Mouse (Mus musculus): ENCODE measurements at regions not wholly inside any gene's neighbourhood (a gene's known extent, or its start where the extent isn't known, plus 50 kb on each side); places are given as distances from the start of the nearest gene placed in this dataset.
A peak's percentile ranks its signal among the peaks of the same experiment; 100 is the strongest.

GRCm38 (mm10) chr16:77328049-77328448, 273.8 kb downstream of the Gm11146 start:
- Histone ChIP-seq H3K27ac (peak overlapping the region; percentile 94; the same call in 1 of the 2 replicates), H3K9me3 (no peaks in the 10 kb centered on the region), H3K27me3 (ENCODE audit: insufficient read depth, poor library complexity, severe bottlenecking) (no peaks in the 10 kb centered on the region), H3K4me3 (no peak overlapping the region), H3K4me1 (peaks cover 8% of the 10 kb centered on the region; the same call in 1 of the 2 replicates), H3K36me3 (peaks cover 4% of the 10 kb centered on the region; the same call in 1 of the 2 replicates)
- WGBS, result 52% methylated on average over 5 of the region's 5 CpGs
- no peak for DNase-seq (ENCODE audit: low spot score)

GRCm38 (mm10) chr16:77322338-77322737, 279.6 kb downstream of the Gm11146 start:
- DNase-seq (ENCODE audit: low spot score), result no peak
- Histone ChIP-seq H3K36me3 (no peaks in the 10 kb centered on the region), H3K4me1 (no peaks in the 10 kb centered on the region), H3K9me3 (no peaks in the 10 kb centered on the region), H3K27me3 (ENCODE audit: insufficient read depth, poor library complexity, severe bottlenecking) (no peaks in the 10 kb centered on the region), H3K27ac (no peak overlapping the region), H3K4me3 (no peak overlapping the region)
- 55% methylated on average over 5 of the region's 5 CpGs for WGBS

- Histone ChIP-seq H3K9me3 (no peaks in the 10 kb centered on the region), H3K4me3 (no peak overlapping the region), H3K36me3 (no peaks in the 10 kb centered on the region), H3K4me1 (no peaks in the 10 kb centered on the region), H3K27me3 (ENCODE audit: insufficient read depth, poor library complexity, severe bottlenecking) (no peaks in the 10 kb centered on the region), H3K27ac (no peak overlapping the region)
- WGBS, result 76% methylated on average over 1 of the region's 1 CpGs
- DNase-seq (ENCODE audit: low spot score), result no peak
These were observed 283.7 kb downstream of the Gm11146 start for GRCm38 (mm10) chr16:77318150-77318549.

DNA sequence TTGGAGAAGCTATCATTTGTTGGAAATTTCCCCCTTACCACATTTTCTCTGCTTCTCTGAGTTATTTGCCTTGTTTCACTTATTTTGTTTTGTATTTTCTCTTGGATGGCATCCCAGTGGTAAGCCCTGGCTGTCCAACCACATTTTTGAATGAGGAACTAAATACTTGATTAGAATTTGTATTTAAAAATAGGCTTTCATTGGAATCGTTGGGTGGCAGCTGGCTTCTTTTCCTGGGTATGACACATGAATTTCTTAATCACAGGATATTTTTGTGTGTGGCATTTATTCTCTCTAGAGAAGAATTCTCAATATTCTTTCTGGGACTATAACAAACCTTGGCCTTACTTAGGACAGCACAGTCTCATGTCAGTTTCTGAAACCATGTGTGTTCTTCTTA, 286.5 kb downstream of the Gm11146 start:
- 75% methylated on average over 1 of the region's 1 CpGs for WGBS
- H3K27ac ChIP-seq, result no peak overlapping the region
- no peaks in the 10 kb centered on the region for H3K4me1 ChIP-seq
- H3K4me3 ChIP-seq, result no peak overlapping the region
- no peaks in the 10 kb centered on the region for H3K36me3 ChIP-seq
- no peaks in the 10 kb centered on the region for H3K9me3 ChIP-seq
- DNase-seq (ENCODE audit: low spot score), result no peak
- no peaks in the 10 kb centered on the region for H3K27me3 ChIP-seq (ENCODE audit: insufficient read depth, poor library complexity, severe bottlenecking)

DNA sequence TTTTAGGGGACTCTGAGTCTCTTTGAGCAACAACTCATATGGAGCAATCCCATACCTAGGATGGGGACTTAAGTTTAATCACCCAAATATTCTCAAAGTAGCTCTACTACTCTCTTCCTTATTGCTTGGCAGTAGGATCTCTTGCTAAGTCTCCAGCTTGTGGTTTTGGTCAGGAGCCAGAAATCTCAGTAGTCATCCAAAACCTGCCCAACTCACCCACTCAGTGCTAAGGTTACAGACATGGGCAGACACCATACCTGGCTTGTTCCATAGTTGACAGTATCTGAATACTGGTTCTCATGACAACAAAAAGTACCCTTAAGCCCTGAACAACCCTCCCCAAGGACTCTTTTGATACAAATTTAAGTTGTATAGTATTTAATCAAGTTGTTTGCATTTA, 288.7 kb downstream of the Gm11146 start:
- no peak for DNase-seq (ENCODE audit: low spot score)
- Histone ChIP-seq H3K27ac (no peak overlapping the region), H3K36me3 (no peaks in the 10 kb centered on the region), H3K4me3 (no peak overlapping the region), H3K4me1 (no peaks in the 10 kb centered on the region), H3K27me3 (ENCODE audit: insufficient read depth, poor library complexity, severe bottlenecking) (no peaks in the 10 kb centered on the region), H3K9me3 (no peaks in the 10 kb centered on the region)

GRCm38 (mm10) chr16:77301270-77302171, 288.0 kb downstream of the Usp25 start:
- Histone ChIP-seq H3K4me3 (no peak overlapping the region), H3K36me3 (no peaks in the 10 kb centered on the region), H3K4me1 (no peaks in the 10 kb centered on the region), H3K27ac (no peak overlapping the region), H3K27me3 (ENCODE audit: insufficient read depth, poor library complexity, severe bottlenecking) (no peaks in the 10 kb centered on the region), H3K9me3 (no peaks in the 10 kb centered on the region)
- no peak for DNase-seq (ENCODE audit: low spot score)
- 69% methylated on average over 6 of the region's 6 CpGs for WGBS

DNA sequence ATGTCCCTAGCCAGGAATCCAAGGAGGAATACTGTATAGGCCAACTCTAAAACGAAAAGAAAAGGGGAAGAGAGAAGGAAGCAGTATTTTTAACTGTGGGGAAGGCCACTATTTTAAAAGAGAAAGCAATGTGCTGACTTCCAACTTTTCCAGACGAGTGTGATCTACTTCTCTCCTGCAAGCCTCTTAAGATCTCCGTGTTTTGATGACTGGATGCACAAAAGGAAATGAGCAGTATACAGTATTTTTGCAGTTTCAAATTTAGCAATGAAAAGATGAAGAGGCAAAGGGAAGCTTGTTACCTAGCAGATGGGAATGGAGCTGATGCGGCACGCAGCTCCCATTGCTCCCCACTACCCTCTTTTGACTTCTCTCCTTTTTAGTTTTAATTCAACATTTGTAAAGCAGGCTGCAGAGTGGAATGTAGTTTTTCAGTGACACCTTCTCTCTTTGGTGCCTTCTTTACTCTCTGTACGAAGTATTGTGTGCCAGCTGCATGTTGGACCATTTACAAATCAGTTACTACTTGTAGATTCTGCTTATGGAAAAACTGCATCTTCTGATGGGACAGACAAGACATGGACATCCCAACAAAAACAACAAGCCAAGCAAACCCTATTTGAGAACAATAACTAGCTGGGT, 287.2 kb downstream of the Usp25 start:
- no peaks in the 10 kb centered on the region for H3K36me3 ChIP-seq
- H3K9me3 ChIP-seq, result no peaks in the 10 kb centered on the region
- 72% methylated on average over 6 of the region's 6 CpGs for WGBS
- no peaks in the 10 kb centered on the region for H3K27me3 ChIP-seq (ENCODE audit: insufficient read depth, poor library complexity, severe bottlenecking)
- H3K27ac ChIP-seq, result no peak overlapping the region
- no peak for DNase-seq (ENCODE audit: low spot score)
- H3K4me1 ChIP-seq, result no peaks in the 10 kb centered on the region
- no peak overlapping the region for H3K4me3 ChIP-seq

- Histone ChIP-seq H3K36me3 (no peaks in the 10 kb centered on the region), H3K27ac (no peak overlapping the region), H3K9me3 (no peaks in the 10 kb centered on the region), H3K4me1 (no peaks in the 10 kb centered on the region), H3K4me3 (no peak overlapping the region), H3K27me3 (ENCODE audit: insufficient read depth, poor library complexity, severe bottlenecking) (no peaks in the 10 kb centered on the region)
- no peak for DNase-seq (ENCODE audit: low spot score)
- 90% methylated on average over 4 of the region's 4 CpGs for WGBS
These were observed 282.3 kb downstream of the Usp25 start for GRCm38 (mm10) chr16:77295574-77296355.

GRCm38 (mm10) chr16:77292317-77292771, 278.8 kb downstream of the Usp25 start:
- H3K4me3 ChIP-seq, result no peak overlapping the region
- no peak overlapping the region for H3K27ac ChIP-seq
- H3K9me3 ChIP-seq, result no peaks in the 10 kb centered on the region
- H3K36me3 ChIP-seq, result no peaks in the 10 kb centered on the region
- no peak for DNase-seq (ENCODE audit: low spot score)
- no peaks in the 10 kb centered on the region for H3K4me1 ChIP-seq
- WGBS, result 83% methylated on average over 2 of the region's 2 CpGs
- no peaks in the 10 kb centered on the region for H3K27me3 ChIP-seq (ENCODE audit: insufficient read depth, poor library complexity, severe bottlenecking)

- no peak for DNase-seq (ENCODE audit: low spot score)
- Histone ChIP-seq H3K36me3 (no peaks in the 10 kb centered on the region), H3K4me3 (no peak overlapping the region), H3K27ac (no peak overlapping the region), H3K27me3 (ENCODE audit: insufficient read depth, poor library complexity, severe bottlenecking) (no peaks in the 10 kb centered on the region), H3K9me3 (no peaks in the 10 kb centered on the region), H3K4me1 (no peaks in the 10 kb centered on the region)
- 88% methylated on average over 8 of the region's 8 CpGs for WGBS
These were observed 278.3 kb downstream of the Usp25 start for GRCm38 (mm10) chr16:77291723-77292316.

- no peaks in the 10 kb centered on the region for H3K36me3 ChIP-seq
- no peak overlapping the region for H3K4me3 ChIP-seq
- H3K4me1 ChIP-seq, result no peaks in the 10 kb centered on the region
- no peak overlapping the region for H3K27ac ChIP-seq
- no peaks in the 10 kb centered on the region for H3K27me3 ChIP-seq (ENCODE audit: insufficient read depth, poor library complexity, severe bottlenecking)
- WGBS, result 73% methylated on average over 4 of the region's 4 CpGs
- no peak for DNase-seq (ENCODE audit: low spot score)
- H3K9me3 ChIP-seq, result no peaks in the 10 kb centered on the region
These were observed 270.7 kb downstream of the Usp25 start for GRCm38 (mm10) chr16:77284205-77284604.

GRCm38 (mm10) chr16:77279916-77280315, 266.4 kb downstream of the Usp25 start:
- no peak overlapping the region for H3K27ac ChIP-seq
- DNase-seq (ENCODE audit: low spot score), result no peak
- whole genome bisulfite sequencing, result 79% methylated on average over 4 of the region's 4 CpGs

More at GRCm38 (mm10) chr16:77279916-77280315, 266.4 kb downstream of the Usp25 start:
- Histone ChIP-seq H3K4me3 (no peak overlapping the region), H3K9me3 (no peaks in the 10 kb centered on the region), H3K27me3 (ENCODE audit: insufficient read depth, poor library complexity, severe bottlenecking) (no peaks in the 10 kb centered on the region), H3K4me1 (no peaks in the 10 kb centered on the region), H3K36me3 (no peaks in the 10 kb centered on the region)
